Mouse (Mus musculus): ENCODE results near the gene Cldn20.

DNA sequence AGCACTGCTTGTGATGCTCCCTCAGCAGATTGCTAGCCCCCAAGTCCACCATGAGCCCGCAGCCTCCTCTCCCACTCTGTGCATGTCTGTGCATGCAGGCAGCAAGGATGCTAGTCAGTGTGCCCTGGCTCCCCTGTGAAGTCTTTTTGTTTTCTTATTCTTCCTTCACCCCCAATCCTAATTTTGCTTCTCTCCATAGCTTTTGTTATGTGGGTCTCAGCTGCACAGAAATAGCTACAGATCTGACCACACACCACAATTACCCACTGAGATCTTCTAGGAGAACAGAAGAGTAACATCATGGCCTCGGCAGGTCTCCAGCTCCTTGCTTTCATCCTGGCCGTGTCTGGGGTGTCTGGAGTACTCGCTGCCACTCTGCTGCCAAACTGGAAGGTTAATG lies at the start of gene Cldn20:
- TF ChIP-seq GATA1 (IDR thresholded peaks at IDR 0.05; ENCODE audit: borderline replicate concordance, low read length) (no peak), FLI1 (IDR thresholded peaks at IDR 0.05; ENCODE audit: low read length) (no peak)
